Comparison of ENCODE assay signal across 8 mouse cellular contexts in the genomic region with DNA sequence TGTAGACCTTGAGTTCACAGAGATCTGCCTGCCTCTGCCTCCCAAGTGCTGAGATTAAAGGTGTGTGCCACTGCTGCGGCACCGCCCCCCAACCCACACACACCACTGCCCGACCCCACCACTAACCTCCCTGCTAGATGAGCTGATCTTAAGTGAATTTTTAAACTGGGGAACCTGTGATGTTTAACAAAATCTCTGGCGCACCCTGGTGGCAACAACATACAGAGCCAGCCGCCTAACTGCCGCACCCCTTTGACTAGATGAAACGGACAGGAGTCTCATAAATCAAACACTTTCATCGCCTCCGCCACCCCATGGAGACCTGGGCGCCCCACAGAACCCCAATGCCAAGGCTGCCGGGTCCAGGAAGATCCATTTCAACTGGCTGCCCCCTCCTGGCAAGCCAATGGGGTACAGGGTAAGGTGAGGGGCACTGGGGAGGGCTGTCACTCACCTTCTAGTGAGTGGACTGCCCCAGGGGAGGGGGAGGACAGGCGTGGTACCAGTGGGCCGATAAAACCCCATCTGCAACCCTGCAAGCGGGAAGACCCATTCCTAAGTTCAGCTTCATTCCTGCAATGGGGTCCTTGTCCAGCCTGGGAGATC. TPM values are rescaled to one million over a fixed set of nuclear protein-coding genes. Genes with fewer than 3 reads are reported as not detected.
A peak's percentile ranks its signal among the peaks of the same experiment; 100 is the strongest.
DNase-seq lines count a peak whose midpoint lies in the region; ATAC-seq lines count a peak whose summit lies in the region.

No protein-coding gene starts in this region.

- DNase-seq in A20 (ENCODE audit: low read depth, low spot score) (peak; percentile 84), MEL-GATA-1-ER (ENCODE audit: extremely low read depth, low read depth) (peak; percentile 64)
- peak; percentile 82 to 90 for DNase-seq in cerebellum, postnatal 25 days
- DNase-seq in gastrocnemius, postnatal 36 days: peak; percentile 63 to 67
- peak; percentile 90 for DNase-seq in kidney, postnatal 10 days
- DNase-seq in liver, embryonic 13.5 days: peak; percentile 48

- intact Hi-C loops in gastrocnemius, postnatal 36 days (cut with DNase I): loop anchor here (2.0 kb wide), 1 partner anchor 61 kb away; no protein-coding TSS in a partner anchor

- H3K36me3 ChIP-seq in liver, embryonic 13.5 days: no peaks in the 10 kb centered on the region

- H3K4me1 ChIP-seq in liver, embryonic 13.5 days (replicated peaks): peaks cover 18% of the 10 kb centered on the region

- H3K27me3 ChIP-seq in liver, embryonic 13.5 days: peaks cover 18% of the 10 kb centered on the region

- H3K4me3 ChIP-seq in liver, embryonic 13.5 days (replicated peaks): no peak overlapping the region

- H3K9ac ChIP-seq in liver, embryonic 13.5 days: no peak overlapping the region

- WGBS in liver, embryonic 13.5 days (ENCODE audit: insufficient replicate concordance): 7% methylated on average over 14 of the region's 14 CpGs

- H3K9me3 ChIP-seq in liver, embryonic 13.5 days (replicated peaks): no peaks in the 10 kb centered on the region

- no peak for ATAC-seq in liver, embryonic 13.5 days (ENCODE audit: low read depth)
- ATAC-seq in neutrophil, adult 5-6 weeks (ENCODE audit: extremely low read depth, insufficient number of reproducible peaks, low FRiP score, poor library complexity, severe bottlenecking): peak; percentile 65
- no peak for ATAC-seq in activated CD4-positive, CD25-positive, alpha-beta regulatory T cell, adult 4 months

- no peak overlapping the region for H3K4me2 ChIP-seq in liver, embryonic 13.5 days

- H3K27ac ChIP-seq in liver, embryonic 13.5 days: no peak overlapping the region

RNA-seq across cellular contexts. Expression of a gene that starts 12.9 kb away (rescaled TPM):
- total RNA-seq in gastrocnemius, postnatal 36 days (2021): 1 to 10 TPM; 3.0 to 3.8 TPM
- polyA plus RNA-seq in liver, embryonic 13.5 days (2015; fragmentation: Nextera tagmentation; extraction: Ambion mirVana): 164 and 165 TPM in 2 replicates
- total RNA-seq in neutrophil, adult 5-6 weeks (2017): 3.6 and 7.9 TPM in 2 replicates
- 10 to 100 TPM; 23.0 to 25.3 TPM for polyA plus RNA-seq in activated CD4-positive, CD25-positive, alpha-beta regulatory T cell, adult 4 months (2017; shearing (Covaris generic))

RNA-seq across cellular contexts. Expression of a gene that starts 25.1 kb away (rescaled TPM):
- 1 to 10 TPM; 1.9 to 3.3 TPM for total RNA-seq in gastrocnemius, postnatal 36 days (2021)
- polyA plus RNA-seq in liver, embryonic 13.5 days (2015; fragmentation: Nextera tagmentation; extraction: Ambion mirVana): 0.23 and 0.25 TPM in 2 replicates
- 0.23 and 0.25 TPM in 2 replicates for total RNA-seq in neutrophil, adult 5-6 weeks (2017)
- polyA plus RNA-seq in activated CD4-positive, CD25-positive, alpha-beta regulatory T cell, adult 4 months (2017; shearing (Covaris generic)): not detected

RNA-seq across cellular contexts. Expression of a gene that starts 28.1 kb away (rescaled TPM):
- 10 to 100 TPM; 56.1 to 75.3 TPM for total RNA-seq in gastrocnemius, postnatal 36 days (2021)
- 785 and 880 TPM in 2 replicates for polyA plus RNA-seq in liver, embryonic 13.5 days (2015; fragmentation: Nextera tagmentation; extraction: Ambion mirVana)
- total RNA-seq in neutrophil, adult 5-6 weeks (2017): 1,276 and 1,299 TPM in 2 replicates
- polyA plus RNA-seq in activated CD4-positive, CD25-positive, alpha-beta regulatory T cell, adult 4 months (2017; shearing (Covaris generic)): 1,000 to 10,000 TPM; 1,520 to 1,873 TPM

RNA-seq across cellular contexts. Expression of a gene that starts 30.5 kb away (rescaled TPM):
- 1 to 10 TPM; 6.0 to 7.1 TPM for total RNA-seq in gastrocnemius, postnatal 36 days (2021)
- polyA plus RNA-seq in liver, embryonic 13.5 days (2015; fragmentation: Nextera tagmentation; extraction: Ambion mirVana): 9.8 and 10.7 TPM in 2 replicates
- total RNA-seq in neutrophil, adult 5-6 weeks (2017): 22.5 and 24.2 TPM in 2 replicates
- polyA plus RNA-seq in activated CD4-positive, CD25-positive, alpha-beta regulatory T cell, adult 4 months (2017; shearing (Covaris generic)): 10 to 100 TPM; 10.4 to 12.3 TPM

Comparison
In these comparisons a context has a peak if more than half of its experiments do, and no peak if none do; other contexts are left out.
1. RNA of a gene that starts 28.1 kb away (total RNA-seq): 1,276 to 1,299 TPM in neutrophil, adult 5-6 weeks; 56.1 to 75.3 TPM in gastrocnemius, postnatal 36 days; every median in the first group is over 10 times any median in the second.
2. Peak in every context shown above with its lines, with median percentiles within 50 percentile points of each other: DNase-seq.